Mouse (Mus musculus): Measurements from ENCODE around the gene Pdik1l.

Gene Pdik1l

GRCm38 (mm10) chr4:134258354-134258753, 29.3 kb downstream of the Pdik1l start:
- DNase-seq (ENCODE audit: extremely low read depth, low read depth), result no peak

DNA sequence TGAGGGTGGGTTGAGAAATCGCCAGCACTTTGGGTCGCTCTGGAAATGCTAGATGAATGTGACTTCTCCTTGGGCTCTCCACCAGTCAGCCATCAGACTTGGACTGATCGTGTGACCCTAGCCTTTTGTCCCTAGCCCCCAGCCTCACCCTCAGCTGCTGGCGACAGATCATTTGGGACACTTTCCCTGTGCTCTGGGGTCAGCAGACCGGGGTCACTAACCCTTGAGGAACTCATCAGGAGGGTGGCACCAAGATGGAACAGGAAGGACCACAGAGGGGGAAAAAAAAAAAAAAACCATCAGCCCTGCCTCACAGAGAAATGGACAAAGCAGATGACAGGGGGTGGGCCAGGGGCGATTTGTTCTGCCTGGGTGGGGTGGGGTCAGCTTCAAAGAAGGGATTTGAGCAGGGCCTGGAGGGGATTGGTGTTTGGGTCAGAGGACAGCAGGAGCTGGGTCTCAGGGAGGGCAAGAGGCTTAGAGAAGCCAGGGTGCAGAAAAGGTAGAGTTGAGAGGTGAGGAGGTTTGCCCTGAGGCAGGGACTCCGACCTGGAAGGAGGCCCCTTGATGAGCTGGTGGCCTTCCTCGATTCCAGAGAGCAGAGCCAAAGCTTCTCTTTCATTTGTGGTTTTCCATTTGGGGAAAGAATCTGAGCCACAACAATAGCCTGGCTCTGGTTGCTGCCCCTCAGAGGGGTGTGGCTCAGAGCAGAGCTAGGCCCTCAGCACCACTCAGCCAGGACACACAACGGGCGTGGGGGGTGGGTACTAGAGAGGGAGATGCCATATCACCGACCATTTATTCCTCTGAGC, 30.3 kb downstream of the Pdik1l start:
- no peak for DNase-seq (ENCODE audit: extremely low read depth, low read depth)

DNA sequence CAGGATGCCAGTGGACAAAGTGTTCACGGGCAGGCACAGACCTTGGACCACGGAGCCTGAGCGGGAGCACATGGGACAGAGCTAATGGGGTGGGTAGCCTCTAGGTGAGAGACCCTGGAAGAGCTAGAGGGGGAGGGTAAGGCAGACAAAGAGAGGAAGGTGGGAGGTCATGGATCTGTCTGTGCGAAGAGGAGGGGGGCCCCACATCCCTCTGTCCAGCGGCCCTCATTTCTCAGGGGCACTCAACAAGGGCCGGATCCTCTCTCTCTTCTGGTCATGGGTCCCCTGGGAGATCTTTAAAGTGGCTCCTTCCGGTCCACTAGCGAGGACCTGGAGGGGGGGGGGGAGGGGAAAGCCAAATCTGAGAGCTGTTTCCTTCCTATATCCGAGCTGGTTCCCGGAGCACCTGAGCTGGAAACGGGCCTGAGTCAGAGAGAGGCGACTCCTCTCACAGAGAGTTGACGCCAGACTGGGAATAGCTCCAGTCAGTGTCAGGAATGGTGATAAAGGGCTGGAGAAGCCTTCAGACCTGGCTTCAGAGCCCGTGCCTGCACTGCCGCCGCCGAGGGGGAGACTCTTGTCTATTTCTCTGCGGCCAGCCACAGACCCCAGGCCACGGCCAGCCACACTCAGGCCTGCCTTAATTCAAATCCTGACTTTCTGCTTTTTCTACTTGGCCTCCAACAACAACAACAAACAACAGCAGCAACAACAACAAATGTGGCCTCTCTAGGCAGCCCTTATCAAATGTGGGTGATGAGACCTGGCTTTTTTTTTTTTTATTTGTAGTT, 31.1 kb downstream of the Pdik1l start:
- no peak for DNase-seq (ENCODE audit: extremely low read depth, low read depth)

DNA sequence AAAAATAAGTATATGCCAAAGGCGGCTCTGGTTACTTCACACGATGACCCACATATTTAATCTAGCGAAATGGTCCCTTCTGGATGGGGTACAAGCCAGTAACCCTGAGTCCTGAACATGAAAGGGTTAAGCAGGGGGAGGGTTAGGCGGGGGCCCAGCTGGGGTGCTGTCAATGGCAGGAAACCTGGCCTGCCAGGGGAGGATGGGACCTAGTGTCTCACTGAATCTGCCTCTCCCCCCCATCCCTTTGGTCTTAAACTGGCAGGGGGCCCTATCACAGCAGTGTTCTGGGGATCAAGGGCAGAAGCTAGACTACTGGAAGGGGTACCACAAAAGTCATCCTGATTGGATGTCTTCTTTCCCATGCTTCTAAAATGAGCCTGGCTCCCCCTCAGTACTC, 31.8 kb downstream of the Pdik1l start:
- DNase-seq (ENCODE audit: extremely low read depth, low read depth), result no peak

GRCm38 (mm10) chr4:134254835-134255234, 32.9 kb downstream of the Pdik1l start:
- DNase-seq (ENCODE audit: extremely low read depth, low read depth), result no peak

DNA sequence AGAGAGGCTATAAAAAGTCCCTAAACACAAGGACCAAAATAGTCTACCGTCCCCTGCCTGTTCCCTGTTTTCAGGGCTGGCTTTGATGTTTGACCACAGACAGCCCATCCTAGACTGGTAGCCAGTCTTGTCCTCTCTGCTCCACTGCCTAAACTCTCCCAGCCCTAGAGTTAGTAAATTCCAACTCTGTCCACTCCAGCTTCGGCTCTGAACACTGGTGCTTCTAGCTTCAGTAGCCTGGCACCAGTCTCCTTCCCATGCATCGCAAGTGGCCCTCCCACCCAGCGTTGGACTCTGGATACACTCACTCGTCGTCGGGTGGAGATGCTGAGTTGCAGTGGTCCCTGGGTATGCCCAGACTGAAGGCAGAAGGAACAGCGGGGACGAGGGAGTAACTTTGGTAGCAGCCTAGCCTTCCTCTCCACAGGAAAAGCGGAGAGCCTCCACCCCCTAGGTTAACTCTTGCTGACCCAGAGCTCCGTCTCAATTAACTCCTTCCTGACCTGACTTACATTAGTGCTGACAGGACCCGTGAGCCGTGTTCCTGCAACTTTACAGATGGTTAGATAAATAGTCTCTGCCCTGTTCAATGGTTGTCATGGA, 33.9 kb downstream of the Pdik1l start, which contains the start of gene Grrp1:
Gene Grrp1, minus strand, starts transcription at position 385 of the 603 bp plus-strand sequence.
- DNase-seq (ENCODE audit: extremely low read depth, low read depth), result no peak

DNA sequence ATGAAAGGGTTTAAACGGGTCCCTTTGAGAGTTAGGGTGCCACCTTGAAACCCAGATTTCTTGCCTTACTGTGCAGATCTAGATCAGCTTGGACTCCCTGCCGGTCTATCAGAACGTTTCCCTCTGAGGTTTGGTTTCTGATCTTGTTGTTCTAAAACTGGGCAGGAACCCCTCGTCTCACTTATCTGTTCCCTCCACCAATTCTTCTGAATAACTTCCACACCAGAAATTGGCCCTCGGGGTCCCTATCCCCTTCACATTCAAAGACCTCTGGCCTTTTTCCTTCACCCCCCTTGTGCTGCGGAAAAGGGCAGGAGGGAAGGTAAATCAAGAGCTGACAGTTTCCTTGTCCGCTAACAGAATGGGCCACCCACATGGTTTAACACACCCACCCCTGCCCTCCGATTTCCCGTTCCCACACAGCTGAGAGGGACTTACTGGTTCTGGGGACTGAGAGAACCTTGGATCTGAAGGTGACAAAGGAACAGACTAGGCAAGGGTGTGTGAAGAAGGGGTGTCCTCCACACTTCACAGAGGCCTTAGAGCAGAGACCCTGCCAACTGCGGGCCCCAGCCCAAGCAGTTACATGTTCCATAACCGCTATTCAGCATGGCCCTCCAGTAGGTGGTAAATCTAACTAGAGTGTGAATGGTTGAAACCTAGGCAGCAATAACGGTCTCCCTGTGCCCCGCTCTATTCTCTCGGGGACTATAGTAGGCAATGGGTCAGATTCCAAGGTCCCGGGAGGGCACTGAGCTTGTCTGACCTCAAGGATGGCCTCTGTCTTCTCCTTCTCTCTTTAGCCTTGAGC, 34.6 kb downstream of the Pdik1l start:
- DNase-seq (ENCODE audit: extremely low read depth, low read depth), result no peak

GRCm38 (mm10) chr4:134252131-134252910, 35.4 kb downstream of the Pdik1l start:
- no peak for DNase-seq (ENCODE audit: extremely low read depth, low read depth)

DNA sequence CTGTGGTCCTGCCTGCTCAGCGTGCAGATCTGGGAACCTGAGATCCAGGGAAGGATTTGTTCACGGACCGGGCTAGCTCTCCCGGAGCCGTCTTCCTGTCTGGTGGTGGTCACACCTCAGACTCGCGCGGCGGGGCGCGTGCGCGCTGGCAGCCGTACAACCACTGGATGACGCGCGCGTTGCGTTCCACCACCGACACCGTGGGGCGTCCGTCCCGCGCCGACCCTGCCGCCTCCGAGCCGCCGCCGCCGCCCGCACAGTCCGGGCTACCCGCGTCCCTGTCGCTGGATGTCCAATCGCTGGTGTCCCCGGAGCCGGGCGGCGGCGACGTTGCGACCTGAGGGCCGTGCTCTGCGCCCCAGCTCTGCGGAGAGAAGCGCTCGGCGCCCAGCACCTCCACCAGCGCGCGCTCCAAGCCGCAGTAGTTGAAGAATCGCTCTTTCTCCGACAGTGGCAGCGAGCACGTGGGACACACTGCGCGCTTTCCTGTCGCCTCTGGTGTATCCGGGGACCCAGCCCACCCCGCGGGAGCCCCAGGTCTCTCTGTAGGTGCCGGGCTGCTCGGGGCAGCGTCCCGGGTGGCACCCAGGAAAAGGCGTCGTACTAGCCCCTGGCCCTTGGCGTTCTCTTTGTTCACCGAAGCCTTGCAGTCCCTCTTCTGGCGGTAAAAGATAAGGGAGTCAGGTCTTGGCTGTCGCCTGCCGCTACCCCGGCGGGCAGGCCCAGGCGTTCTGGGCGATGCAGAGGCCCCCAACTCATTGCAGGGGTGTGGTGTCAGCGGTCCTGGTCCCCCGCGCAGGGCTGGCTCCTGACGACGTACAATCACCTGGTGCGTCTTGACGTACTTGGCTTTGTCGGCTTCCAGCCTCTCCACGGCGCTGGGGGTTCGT, 36.2 kb downstream of the Pdik1l start:
- DNase-seq (ENCODE audit: extremely low read depth, low read depth), result no peak

DNA sequence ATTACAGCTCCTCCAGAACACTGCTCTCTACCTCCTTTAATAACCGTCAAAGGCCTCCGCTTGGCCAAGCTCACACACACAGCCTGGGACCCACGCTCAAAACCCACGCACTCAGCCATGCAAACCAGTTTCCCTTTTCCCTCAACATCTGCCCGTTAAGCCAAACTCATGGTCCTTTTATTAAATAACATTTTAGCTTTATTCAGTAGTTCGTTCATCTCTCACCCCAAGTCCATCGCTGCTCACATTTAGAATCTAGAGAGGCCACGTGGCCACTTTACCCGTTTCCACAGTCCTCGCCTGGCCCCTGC, 36.8 kb downstream of the Pdik1l start:
- no peak for DNase-seq (ENCODE audit: extremely low read depth, low read depth)

- DNase-seq (ENCODE audit: extremely low read depth, low read depth), result no peak
These were observed 37.4 kb downstream of the Pdik1l start for GRCm38 (mm10) chr4:134250116-134250929.

GRCm38 (mm10) chr4:134249651-134250050, 38.0 kb downstream of the Pdik1l start:
- DNase-seq (ENCODE audit: extremely low read depth, low read depth), result no peak

- DNase-seq (ENCODE audit: extremely low read depth, low read depth), result no peak
These were observed 40.9 kb downstream of the Pdik1l start, which contains the start of gene Gm30191 for GRCm38 (mm10) chr4:134246719-134247258. Gm30191 (plus strand) TSS chr4:134246935.

DNA sequence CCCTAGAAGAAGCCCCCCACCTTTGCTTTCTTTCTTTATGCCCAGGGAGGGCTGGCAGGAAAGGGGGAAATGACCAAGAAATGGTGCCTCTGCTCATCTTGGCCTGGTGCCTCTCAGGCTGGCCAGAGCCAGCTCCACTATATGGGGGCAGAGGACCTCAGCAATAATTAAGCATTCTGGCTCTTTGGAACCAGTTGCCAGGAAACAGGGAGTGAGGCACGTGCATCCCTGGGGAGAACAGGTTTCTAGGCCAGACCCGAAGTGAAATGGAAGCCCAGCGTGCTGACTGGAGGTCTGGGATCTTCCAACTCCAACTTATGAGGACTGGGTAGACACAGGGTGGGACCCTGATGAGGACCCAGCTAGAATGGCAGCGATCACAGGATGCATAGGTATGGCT, 41.4 kb downstream of the Pdik1l start:
- no peak for DNase-seq (ENCODE audit: extremely low read depth, low read depth)

DNA sequence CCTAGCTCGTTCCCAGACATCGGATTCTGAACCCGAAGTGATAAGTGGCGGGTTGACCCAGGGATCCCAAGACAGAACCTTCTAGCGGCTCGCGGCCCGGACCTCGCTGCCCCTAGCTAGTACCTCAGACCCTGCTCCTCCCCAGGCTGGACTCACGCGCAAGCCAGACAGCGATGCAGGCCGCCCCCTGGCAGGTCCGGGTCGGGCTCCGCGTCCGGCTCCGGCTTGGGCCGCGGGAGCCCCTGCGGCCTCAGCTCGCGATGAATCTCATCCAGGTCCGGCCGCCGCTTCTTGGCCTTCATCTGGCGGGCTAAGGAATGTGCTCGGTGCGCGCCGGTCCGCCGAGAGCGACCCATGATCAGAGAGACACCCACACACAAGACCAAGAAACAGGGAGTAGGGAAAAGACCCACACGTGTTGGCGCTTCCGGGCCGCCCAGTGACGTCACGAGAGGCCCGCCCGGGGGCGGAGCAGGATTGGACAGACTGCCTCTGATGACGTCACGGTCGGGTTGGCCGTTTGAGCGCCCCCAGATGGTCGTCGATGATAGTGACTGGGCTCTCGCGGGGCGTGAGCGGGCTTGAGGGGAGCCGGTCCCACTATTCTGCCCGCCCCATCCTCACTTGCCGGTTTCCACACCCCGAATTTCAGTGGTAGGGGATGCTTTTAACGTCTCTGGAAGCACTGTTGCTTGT, 42.4 kb downstream of the Pdik1l start, which contains the start of gene Zfp593:
Gene Zfp593, minus strand, starts transcription at position 445 of the 696 bp plus-strand sequence.
- peak; percentile 59 for DNase-seq (ENCODE audit: extremely low read depth, low read depth)

GRCm38 (mm10) chr4:134243516-134244250, 44.0 kb downstream of the Pdik1l start, which contains the start of gene E130218I03Rik:
E130218I03Rik (plus strand) TSS chr4:134243662.
- DNase-seq (ENCODE audit: extremely low read depth, low read depth), result no peak

DNA sequence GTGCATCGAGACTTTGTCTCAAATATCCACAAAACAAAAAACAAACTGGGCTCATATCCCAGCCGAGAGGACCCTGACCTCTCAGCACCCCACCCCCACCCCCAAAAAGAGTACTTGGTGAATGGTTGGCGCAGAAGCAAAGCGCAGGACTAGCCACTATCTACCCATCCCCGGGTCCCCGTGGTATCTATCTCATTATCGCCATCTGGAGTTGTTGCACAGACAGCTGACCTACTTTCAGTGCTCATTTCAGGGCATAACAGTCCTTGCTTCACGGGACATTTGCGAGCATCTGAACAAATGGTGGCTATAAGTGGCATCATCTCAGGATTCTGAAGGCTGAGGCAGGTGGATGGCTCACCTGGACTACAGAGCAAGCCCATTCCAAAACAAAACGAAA, 49.0 kb downstream of the Pdik1l start:
- DNase-seq (ENCODE audit: extremely low read depth, low read depth), result no peak

All from MEL-GATA-1-ER (cell line).